Mouse (Mus musculus): ENCODE measurements around the gene 8030474K03Rik.
"Not testable (repeated sequence)": the region's sequence is repeated elsewhere in the genome, so short reads cannot be mapped to it uniquely, and the experiment has no call there.

Gene 8030474K03Rik

DNA sequence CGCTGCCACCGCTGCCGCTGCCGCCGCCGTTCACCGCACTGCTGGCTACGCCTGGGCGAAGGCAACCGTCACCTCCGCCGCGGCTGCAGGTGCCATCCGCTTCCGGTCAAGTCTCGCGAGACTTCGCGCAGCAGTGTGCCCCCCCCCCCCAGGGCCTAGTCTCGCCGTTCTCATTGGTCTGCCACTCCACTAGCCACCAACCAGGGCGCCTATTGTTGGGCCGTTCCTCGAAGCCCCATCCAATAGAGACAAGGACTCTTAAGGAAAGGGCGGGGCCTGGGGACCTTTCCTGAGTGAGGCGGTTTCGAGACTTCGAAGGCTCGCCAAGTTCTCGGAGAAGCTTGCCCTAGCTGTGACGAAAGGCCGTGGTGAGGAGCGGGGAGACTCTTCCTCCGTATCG is at the start of gene 8030474K03Rik, which contains the start of gene Gm4779:
8030474K03Rik (plus strand) TSS at position 315 of the 400 bp plus-strand sequence.
Gm4779 (minus strand) TSS at position 82 of the 400 bp plus-strand sequence.
- no peak for DNase-seq (ENCODE audit: low read depth, low spot score)

DNA sequence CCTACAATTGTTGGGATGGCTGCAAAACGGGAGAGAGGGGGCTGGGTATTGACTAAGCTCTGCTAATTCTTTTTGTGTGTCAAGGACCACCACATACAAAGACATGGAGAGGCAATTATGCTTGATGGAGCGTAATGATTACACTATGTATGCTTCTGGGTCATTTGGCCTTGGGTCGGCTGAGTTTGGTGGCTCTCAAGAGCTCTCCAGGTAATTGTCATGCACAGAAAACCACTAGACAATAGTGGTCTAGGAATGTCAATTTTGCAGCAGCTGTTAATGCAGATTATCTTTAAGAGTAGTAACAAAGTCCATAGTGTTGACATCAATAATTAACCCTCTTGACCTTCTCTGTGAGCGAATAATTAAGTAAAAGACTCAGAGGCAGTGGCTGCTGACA is 44.3 kb upstream of the 8030474K03Rik start:
- no peak for DNase-seq (ENCODE audit: low read depth, low spot score)

DNA sequence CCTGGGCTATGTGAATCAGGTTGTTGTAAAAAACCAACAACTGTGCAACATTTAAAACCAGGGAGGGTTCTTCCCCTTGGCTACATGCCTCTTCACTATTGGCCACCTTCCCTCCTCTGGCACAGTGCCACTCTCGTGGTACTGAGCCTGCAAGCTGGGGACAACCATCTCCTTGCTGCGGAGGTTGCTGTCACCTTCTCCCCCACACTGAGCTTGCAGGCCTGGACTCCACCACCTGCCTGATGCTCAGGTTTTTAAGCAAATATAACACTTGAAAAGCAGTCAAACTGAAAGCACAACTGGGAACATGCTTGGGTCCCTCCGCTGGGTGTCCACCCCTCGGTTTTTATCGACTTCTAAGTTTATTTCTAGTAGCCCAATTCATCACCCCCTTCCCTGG is 40.0 kb upstream of the 8030474K03Rik start:
- DNase-seq (ENCODE audit: low read depth, low spot score): peak; percentile 84

DNA sequence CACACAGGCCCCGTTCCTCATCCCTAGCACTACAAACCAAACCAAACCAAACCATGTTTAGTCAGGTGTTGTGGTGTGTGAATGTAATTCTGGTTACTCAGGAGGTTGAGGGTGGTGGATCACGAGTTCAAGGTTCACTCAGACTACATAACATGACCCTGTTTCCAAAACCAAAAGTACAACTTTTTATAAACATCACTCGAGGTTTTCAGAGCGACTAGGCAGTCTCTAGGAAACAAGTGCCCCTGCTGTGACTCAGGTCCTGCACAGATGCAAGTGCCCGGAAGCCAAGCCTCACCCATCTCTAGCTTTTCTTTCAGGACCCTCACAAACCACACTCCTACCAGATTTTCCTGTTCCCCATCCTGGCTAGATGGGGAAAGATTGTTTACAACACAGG is 29.8 kb upstream of the 8030474K03Rik start:
- no peak for DNase-seq (ENCODE audit: low read depth, low spot score)

DNA sequence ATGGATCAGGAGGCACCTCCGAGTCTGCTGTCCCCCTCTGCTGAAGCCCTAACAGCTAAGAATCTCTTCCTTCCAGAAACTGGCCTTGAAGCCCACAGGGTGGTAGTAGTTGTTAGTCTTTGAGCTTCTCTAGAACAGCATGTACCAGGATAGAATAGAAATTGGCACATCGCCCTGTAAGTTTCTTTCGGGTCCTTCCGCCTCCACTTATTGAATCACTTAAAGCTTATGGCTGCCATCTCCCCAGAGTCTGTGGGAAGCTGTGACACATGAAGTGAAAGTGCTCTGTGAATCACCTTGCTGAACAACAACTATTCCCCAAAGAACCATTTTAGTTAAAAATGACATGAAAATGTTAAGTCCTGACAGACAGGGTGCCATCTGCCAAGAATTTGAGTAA is 29.3 kb upstream of the 8030474K03Rik start:
- DNase-seq (ENCODE audit: low read depth, low spot score): no peak

DNA sequence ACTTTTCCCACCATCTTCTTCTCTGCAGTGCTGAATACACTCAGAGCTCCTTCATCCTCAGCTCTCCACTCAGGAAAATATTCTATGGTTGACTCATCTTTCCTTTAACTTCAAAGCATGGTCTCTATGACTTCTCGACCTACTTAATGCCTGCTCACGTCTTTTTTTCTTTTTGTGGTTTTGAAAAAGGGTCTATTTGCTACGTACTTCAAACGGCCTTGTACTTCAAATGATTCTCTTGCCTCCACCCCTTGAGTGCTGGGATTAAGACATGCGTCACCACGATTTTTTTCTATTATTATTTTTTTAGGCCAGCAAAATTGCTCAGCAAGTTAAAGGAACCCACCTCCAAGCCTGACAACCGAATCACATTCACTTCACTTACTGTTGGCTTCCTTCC is 27.2 kb upstream of the 8030474K03Rik start:
- no peak for DNase-seq (ENCODE audit: low read depth, low spot score)

DNA sequence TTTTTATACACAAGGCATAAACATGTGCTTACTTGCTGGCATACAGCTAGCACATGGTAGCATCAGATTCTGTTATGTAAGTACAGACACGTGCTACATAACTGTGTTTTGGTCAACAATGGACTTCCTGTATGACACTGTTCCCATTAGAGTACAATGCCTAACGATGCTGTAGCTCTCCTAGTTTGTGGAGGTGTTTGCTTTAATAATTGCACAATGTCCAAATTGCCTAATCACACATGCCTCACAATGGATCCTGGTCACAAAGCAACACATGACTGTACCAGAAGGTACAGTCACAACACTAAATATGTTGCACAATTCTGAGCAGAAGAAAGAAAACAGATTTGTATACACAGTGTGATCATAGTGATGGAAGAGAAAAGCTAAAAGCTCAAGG is 25.0 kb upstream of the 8030474K03Rik start:
- no peak for DNase-seq (ENCODE audit: low read depth, low spot score)

DNA sequence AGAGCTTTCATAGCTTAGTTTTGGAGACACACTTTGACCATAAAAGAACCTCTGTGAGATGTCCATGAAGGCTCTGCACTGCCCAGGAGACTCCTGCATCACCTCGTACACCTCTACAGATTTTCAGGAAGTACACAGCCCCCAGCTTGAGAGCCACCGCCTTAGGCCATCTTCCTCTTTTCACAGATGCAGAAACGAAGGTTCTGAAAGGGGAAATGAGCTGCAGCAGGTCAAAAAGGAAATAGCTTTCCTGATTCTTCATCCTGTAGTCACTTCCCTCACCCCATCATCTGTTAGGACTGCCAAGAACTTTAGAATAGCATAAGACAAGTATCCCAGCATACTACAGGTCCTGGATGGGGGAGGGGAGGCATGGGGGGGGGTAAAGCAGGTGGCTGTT is 24.1 kb upstream of the 8030474K03Rik start:
- peak; percentile 65 for DNase-seq (ENCODE audit: low read depth, low spot score)

DNA sequence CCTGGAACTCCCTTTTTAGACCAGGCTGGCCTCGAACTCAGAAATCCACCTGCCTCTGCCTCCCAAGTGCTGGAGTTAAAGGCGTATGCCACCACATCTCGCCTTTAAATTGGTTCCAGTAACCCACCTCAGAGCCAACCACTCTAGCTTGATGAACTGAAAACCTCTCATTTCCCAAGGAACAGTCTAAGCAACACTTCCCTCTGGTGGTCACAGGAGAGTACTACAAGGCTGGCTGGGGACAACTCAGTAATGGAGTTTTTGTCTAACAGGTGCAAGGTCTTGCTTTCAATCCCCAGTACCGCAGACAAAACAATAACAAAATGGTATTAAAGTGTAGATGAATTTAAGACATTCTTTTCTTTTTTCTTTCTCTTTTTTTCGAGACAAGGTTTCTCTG is 22.4 kb upstream of the 8030474K03Rik start:
- peak; percentile 65 for DNase-seq (ENCODE audit: low read depth, low spot score)

DNA sequence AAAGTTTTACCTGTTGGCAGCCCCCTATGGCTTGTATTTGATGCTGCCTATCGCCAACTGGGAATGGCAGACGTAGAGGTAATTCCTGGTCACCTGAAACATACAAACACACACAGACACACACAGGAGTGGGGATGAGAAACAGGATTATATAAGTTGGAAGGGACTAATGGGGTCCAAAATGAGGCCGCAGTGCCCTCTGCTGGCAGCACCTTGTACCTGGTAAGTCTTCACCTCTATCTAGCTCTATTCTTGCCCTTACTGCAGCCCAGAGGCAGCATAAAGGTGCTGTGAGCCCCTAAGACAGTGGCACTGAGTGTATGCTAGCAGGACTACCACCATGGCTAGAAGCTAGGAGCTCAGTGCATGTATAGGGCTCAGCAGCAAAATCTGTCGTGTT is 2.9 kb upstream of the 8030474K03Rik start:
- peak; percentile 44 for DNase-seq (ENCODE audit: low read depth, low spot score)

DNA sequence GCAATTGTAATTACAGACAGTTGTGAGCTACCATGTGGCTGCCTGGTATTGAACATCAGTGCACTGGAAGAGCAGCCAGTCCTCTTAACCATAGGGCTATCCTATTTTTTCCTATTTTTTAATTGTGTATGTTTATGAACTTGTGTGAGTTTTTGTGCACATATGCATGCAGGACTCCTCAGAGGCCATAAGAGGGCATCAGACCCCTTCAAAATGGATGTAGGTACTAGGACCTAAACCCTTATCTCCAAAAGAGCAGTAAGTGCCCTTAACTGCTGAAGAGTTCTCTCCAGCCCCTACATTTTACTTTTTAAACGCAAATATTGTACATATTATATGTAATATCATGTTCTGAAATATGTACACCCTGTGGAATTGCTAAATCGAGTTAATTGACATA is 11.1 kb downstream of the 8030474K03Rik start:
- peak; percentile 43 for DNase-seq (ENCODE audit: low read depth, low spot score)

DNA sequence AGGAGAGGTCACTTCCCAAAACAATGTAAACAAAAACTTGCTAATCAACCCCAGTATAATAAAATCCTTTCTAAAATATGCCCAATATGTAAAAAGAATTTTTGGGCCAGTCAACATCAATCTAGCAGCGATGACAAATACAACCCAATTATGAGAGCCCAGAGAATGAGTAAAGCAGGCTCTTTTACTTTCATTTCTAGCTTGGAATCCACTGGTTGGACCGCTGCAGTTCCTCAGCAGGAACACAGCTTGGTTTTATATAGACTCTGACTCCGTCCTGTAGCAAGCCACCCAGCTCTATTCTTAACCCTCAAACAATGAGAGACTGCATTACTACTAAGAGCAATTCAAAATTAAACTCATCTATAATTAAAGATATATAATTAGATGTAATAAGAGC is 17.3 kb downstream of the 8030474K03Rik start:
- no peak for DNase-seq (ENCODE audit: low read depth, low spot score)

DNA sequence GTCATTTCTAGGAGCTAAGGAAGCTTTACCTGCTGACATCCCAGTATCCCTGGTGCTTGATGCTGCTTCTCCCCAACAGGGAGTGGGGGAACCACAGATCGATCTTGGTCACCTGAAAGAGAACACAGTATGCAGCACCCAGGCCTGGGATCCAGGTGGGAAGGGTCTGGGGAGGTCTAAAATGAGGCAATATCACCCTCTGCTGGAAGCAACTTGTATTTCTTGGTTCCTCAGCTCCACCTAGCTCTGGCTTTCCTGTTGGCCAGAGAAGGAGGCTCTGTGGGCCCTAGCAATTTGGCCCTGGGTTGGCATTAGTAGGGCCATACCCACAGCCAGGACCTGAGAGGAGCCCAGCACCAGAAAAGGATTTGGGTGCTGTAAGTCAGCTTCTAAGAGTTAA is 24.7 kb downstream of the 8030474K03Rik start:
- DNase-seq (ENCODE audit: low read depth, low spot score): peak; percentile 22

DNA sequence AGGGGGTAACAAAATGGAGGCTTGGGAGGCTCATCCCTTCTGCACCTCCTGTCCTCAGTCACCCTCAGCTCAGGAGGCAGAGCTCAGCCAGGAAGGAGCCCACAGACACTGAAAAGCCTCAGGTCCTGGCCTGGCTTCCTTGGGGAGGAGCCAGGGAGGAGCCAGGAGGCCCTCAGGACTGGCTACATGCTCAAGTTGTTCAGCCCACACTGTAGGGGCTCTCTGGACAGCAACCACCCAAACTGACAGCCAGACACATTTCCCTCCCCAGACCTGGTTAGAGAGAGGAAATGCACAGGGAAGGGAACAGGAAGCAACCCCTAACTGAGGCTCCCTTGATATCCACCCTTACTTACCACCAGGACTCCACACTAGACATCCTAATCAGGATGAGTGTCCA is 25.5 kb downstream of the 8030474K03Rik start:
- not testable (repeated sequence) for DNase-seq (ENCODE audit: low read depth, low spot score)

DNA sequence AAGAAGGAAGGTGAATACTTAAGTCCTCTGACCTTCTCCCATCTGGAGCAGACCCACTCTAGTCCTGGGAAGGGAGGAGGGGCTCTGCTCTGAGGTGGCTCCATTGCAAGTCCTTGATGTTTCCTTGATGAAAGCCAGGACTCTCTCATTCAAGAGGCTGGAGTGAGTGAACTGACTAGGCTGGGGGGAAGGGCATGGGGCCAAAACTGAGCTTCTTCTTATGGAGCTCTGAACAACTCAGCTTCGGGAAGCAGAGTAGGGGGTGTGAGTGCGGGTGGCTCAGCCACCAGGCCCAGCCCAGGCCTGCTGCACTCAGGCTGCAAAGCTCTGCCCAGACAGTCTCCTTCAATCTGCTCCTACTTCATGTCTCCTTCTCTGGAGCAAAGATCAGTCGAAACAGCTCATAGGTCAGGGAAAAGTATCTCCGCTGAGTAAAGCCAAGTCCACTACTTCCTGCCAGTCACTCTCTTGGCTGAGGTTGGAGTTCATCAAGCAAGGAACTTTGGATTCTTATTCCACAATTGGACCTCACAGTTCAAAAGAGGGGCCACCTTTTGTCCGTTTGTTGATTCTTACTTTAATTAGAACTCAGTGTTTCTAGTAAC is 52.8 kb downstream of the 8030474K03Rik start:
- DNase-seq (ENCODE audit: low read depth, low spot score): no peak

Data from A20 (cell line).